Mouse (Mus musculus) kidney, adult 8-10 months (tissue): ENCODE results near the gene Klhdc1.

Source experiments
- DNase-seq, 2 experiments: peaks; one replicate each; pipeline ENCODE4 v3.0.0; 2022

The Klhdc1 gene

GRCm38 (mm10) chr12:69240876-69241275 lies at the start of gene Klhdc1:
Klhdc1 (plus strand) TSS chr12:69241176.
- DNase-seq = no peak

GRCm38 (mm10) chr12:69191396-69191795 lies 49.6 kb upstream of the Klhdc1 start:
- DNase-seq = no peak

GRCm38 (mm10) chr12:69192637-69193036 lies 48.3 kb upstream of the Klhdc1 start:
- no peak for DNase-seq

GRCm38 (mm10) chr12:69196444-69197377 lies 44.3 kb upstream of the Klhdc1 start, which contains the start of gene Gm49383:
Gm49383 (minus strand) TSS chr12:69197104.
- peak; percentile 42 to 56 for DNase-seq

- DNase-seq = peak in 1 of 2 experiments; percentile 35
Observed at GRCm38 (mm10) chr12:69197378-69198163, 43.4 kb upstream of the Klhdc1 start.

- peak; percentile 77 to 87 for DNase-seq
Observed at GRCm38 (mm10) chr12:69198164-69198535, 42.8 kb upstream of the Klhdc1 start, which contains the start of gene Dnaaf2. Dnaaf2 (minus strand) TSS chr12:69198429.

GRCm38 (mm10) chr12:69198985-69199384 lies 42.0 kb upstream of the Klhdc1 start:
- DNase-seq = no peak

GRCm38 (mm10) chr12:69204052-69204833 lies 36.7 kb upstream of the Klhdc1 start, which contains the start of gene Gm49384:
Gm49384 (minus strand) TSS chr12:69204267.
- DNase-seq = no peak

- DNase-seq = no peak
Observed at GRCm38 (mm10) chr12:69207396-69207795, 33.6 kb upstream of the Klhdc1 start.

- no peak for DNase-seq
Observed at GRCm38 (mm10) chr12:69207926-69208325, 33.0 kb upstream of the Klhdc1 start.

- no peak for DNase-seq
Observed at GRCm38 (mm10) chr12:69208520-69208919, 32.5 kb upstream of the Klhdc1 start.

GRCm38 (mm10) chr12:69210056-69210979 lies 30.7 kb upstream of the Klhdc1 start:
- DNase-seq = no peak

GRCm38 (mm10) chr12:69211057-69211456 lies 29.9 kb upstream of the Klhdc1 start:
- no peak for DNase-seq

- DNase-seq = no peak
Observed at GRCm38 (mm10) chr12:69213186-69213777, 27.7 kb upstream of the Klhdc1 start.

- DNase-seq = no peak
Observed at GRCm38 (mm10) chr12:69214393-69214792, 26.6 kb upstream of the Klhdc1 start.

- DNase-seq = no peak
Observed at GRCm38 (mm10) chr12:69215000-69215785, 25.8 kb upstream of the Klhdc1 start.

- no peak for DNase-seq
Observed at GRCm38 (mm10) chr12:69216587-69216986, 24.4 kb upstream of the Klhdc1 start.

GRCm38 (mm10) chr12:69220613-69221277 lies 20.2 kb upstream of the Klhdc1 start:
- no peak for DNase-seq

- peak; percentile 78 to 89 for DNase-seq
Observed at GRCm38 (mm10) chr12:69227776-69228466, 13.1 kb upstream of the Klhdc1 start, which contains the start of gene Pole2. Pole2 (minus strand) TSS chr12:69228195.
